Mouse (Mus musculus) neural tube, embryonic 15.5 days (tissue): ENCODE measurements around the gene Aldh1l1. TPM values are rescaled to one million over a fixed set of nuclear protein-coding genes. Genes with fewer than 3 reads are reported as not detected.

Source experiments
- ATAC-seq: fragments of 200-750 bp; cut with Nextera tagmentation; 2 replicates; pipeline ENCODE4 v1.8.0; 2017; ENCODE audit warnings: mild to moderate bottlenecking, moderate TSS enrichment, moderate library complexity; ENCODE audit not compliant: low FRiP score
- H3K27ac ChIP-seq: fragments of 300-500 bp; sonication (generic); replicated peaks from 2 replicates; pipeline ENCODE4 v1.5.1; 2015; ENCODE audit warnings: mild to moderate bottlenecking, inconsistent platforms
- H3K27me3 ChIP-seq: fragments of 300-500 bp; sonication (generic); replicated peaks from 2 replicates; pipeline ENCODE4 v1.6.1; 2015; ENCODE audit warnings: inconsistent platforms
- H3K36me3 ChIP-seq: fragments of 300-500 bp; sonication (generic); 2 replicates; pipeline ENCODE4 v1.6.1; 2015; ENCODE audit warnings: inconsistent platforms
- H3K4me1 ChIP-seq: fragments of 300-500 bp; sonication (generic); 2 replicates; pipeline ENCODE4 v1.6.1; 2015; ENCODE audit warnings: inconsistent platforms
- H3K4me2 ChIP-seq: fragments of 300-500 bp; sonication (generic); 2 replicates; pipeline ENCODE4 v1.6.1; 2015; ENCODE audit warnings: inconsistent platforms, mild to moderate bottlenecking, moderate library complexity
- H3K4me3 ChIP-seq: fragments of 300-500 bp; sonication (generic); replicated peaks from 2 replicates; pipeline ENCODE4 v1.5.1; 2015; ENCODE audit warnings: mild to moderate bottlenecking, inconsistent platforms
- H3K9ac ChIP-seq: fragments of 300-500 bp; sonication (generic); replicated peaks from 2 replicates; pipeline ENCODE4 v1.6.1; 2015; ENCODE audit warnings: mild to moderate bottlenecking, inconsistent platforms
- H3K9me3 ChIP-seq: fragments of 300-500 bp; sonication (generic); replicated peaks from 2 replicates; pipeline ENCODE4 v1.6.1; 2016; ENCODE audit warnings: inconsistent platforms
- WGBS: fragments of 180-500 bp; shearing (Covaris S2); methylation state at CpG from one replicate; pipeline ENCODE4 v1.1.7; 2015; ENCODE audit warnings: mixed read lengths; 5-methylcytosine and 5-hydroxymethylcytosine counted together
- polyA plus RNA-seq: library from polyadenylated mRNA; unstranded; fragments of >200 nt; fragmentation: Nextera tagmentation; extraction: Ambion mirVana; gene quantifications from 2 replicates; pipeline ENCODE4 v1.2.1, GENCODE M21; 2015

Aldh1l1 gene
- 60.1 and 68.2 TPM in 2 replicates for polyA plus RNA-seq

- no peak within 1 kb of the TSS for H3K4me3 ChIP-seq
- WGBS, result 84% methylated on average over 12 of the region's 12 CpGs
- H3K4me2 ChIP-seq, result no peak within 1 kb of the TSS
- peaks cover 4% of the 10 kb centered on the region; the same call in 1 of the 2 replicates for H3K4me1 ChIP-seq
- no peaks in the 10 kb centered on the region; the same call in 1 of the 2 replicates for H3K27me3 ChIP-seq
- H3K36me3 ChIP-seq, result no peaks in the 10 kb centered on the region
- H3K27ac ChIP-seq, result no peak within 1 kb of the TSS
- no peaks in the 10 kb centered on the region for H3K9me3 ChIP-seq
- no peak within 1 kb of the TSS for H3K9ac ChIP-seq
- ATAC-seq, result no peak
These were observed at the start of gene Aldh1l1 for GRCm38 (mm10) chr6:90486176-90486921. Gene Aldh1l1, plus strand, starts transcription at chr6:90486427.

- H3K9ac ChIP-seq, result no peak overlapping the region
- H3K4me1 ChIP-seq, result 0 out of 2 replicates have a peak, but pooled peaks cover 2% of the 10 kb centered on the region
- no peak overlapping the region for H3K4me2 ChIP-seq
- ATAC-seq, result no peak
- 98% methylated on average over 3 of the region's 3 CpGs for WGBS
- no peaks in the 10 kb centered on the region for H3K36me3 ChIP-seq
- no peaks in the 10 kb centered on the region for H3K9me3 ChIP-seq
- H3K27ac ChIP-seq, result no peak overlapping the region
- H3K4me3 ChIP-seq, result no peak overlapping the region
- no peaks in the 10 kb centered on the region for H3K27me3 ChIP-seq
These were observed 49.2 kb upstream of the Aldh1l1 start for GRCm38 (mm10) chr6:90437041-90437440.

GRCm38 (mm10) chr6:90446883-90447282, 39.3 kb upstream of the Aldh1l1 start:
- Histone ChIP-seq H3K27ac (peak overlapping the region; percentile 54), H3K36me3 (no peaks in the 10 kb centered on the region), H3K4me3 (no peak overlapping the region), H3K9ac (no peak overlapping the region), H3K27me3 (no peaks in the 10 kb centered on the region), H3K4me2 (no peak overlapping the region), H3K9me3 (no peaks in the 10 kb centered on the region), H3K4me1 (no peaks in the 10 kb centered on the region; the same call in 1 of the 2 replicates)
- peak; percentile 76 for ATAC-seq
- 32% methylated on average over 4 of the region's 4 CpGs for WGBS

- H3K4me1 ChIP-seq, result no peaks in the 10 kb centered on the region; the same call in 1 of the 2 replicates
- H3K4me3 ChIP-seq, result no peak overlapping the region
- 37% methylated on average over 7 of the region's 7 CpGs for WGBS
- no peak overlapping the region for H3K27ac ChIP-seq
- H3K27me3 ChIP-seq, result no peaks in the 10 kb centered on the region
- H3K36me3 ChIP-seq, result no peaks in the 10 kb centered on the region
- H3K4me2 ChIP-seq, result no peak overlapping the region
- H3K9me3 ChIP-seq, result no peaks in the 10 kb centered on the region
- H3K9ac ChIP-seq, result no peak overlapping the region
- no peak for ATAC-seq
These were observed 36.0 kb upstream of the Aldh1l1 start for GRCm38 (mm10) chr6:90450179-90450578.

- no peaks in the 10 kb centered on the region for H3K9me3 ChIP-seq
- H3K27ac ChIP-seq, result no peak overlapping the region
- no peaks in the 10 kb centered on the region for H3K27me3 ChIP-seq
- H3K36me3 ChIP-seq, result no peaks in the 10 kb centered on the region
- H3K4me2 ChIP-seq, result no peak overlapping the region
- H3K9ac ChIP-seq, result no peak overlapping the region
- no peak overlapping the region for H3K4me3 ChIP-seq
- WGBS, result 83% methylated on average over 5 of the region's 5 CpGs
- no peaks in the 10 kb centered on the region; the same call in 1 of the 2 replicates for H3K4me1 ChIP-seq
- peak; percentile 30; the same call in 1 of the 2 replicates for ATAC-seq
These were observed 35.5 kb upstream of the Aldh1l1 start for GRCm38 (mm10) chr6:90450697-90451096.

GRCm38 (mm10) chr6:90451512-90451911, 34.7 kb upstream of the Aldh1l1 start:
- Histone ChIP-seq H3K27me3 (no peaks in the 10 kb centered on the region), H3K4me3 (no peak overlapping the region), H3K27ac (no peak overlapping the region), H3K9ac (no peak overlapping the region), H3K36me3 (no peaks in the 10 kb centered on the region), H3K4me2 (no peak overlapping the region), H3K4me1 (no peaks in the 10 kb centered on the region; the same call in 1 of the 2 replicates), H3K9me3 (no peaks in the 10 kb centered on the region)
- no peak for ATAC-seq
- 92% methylated on average over 5 of the region's 5 CpGs for WGBS

- Histone ChIP-seq H3K27ac (no peak overlapping the region), H3K9me3 (no peaks in the 10 kb centered on the region), H3K27me3 (no peaks in the 10 kb centered on the region), H3K4me3 (no peak overlapping the region), H3K4me2 (no peak overlapping the region), H3K36me3 (no peaks in the 10 kb centered on the region), H3K9ac (no peak overlapping the region), H3K4me1 (no peaks in the 10 kb centered on the region)
- ATAC-seq, result no peak
These were observed 33.6 kb upstream of the Aldh1l1 start for GRCm38 (mm10) chr6:90452603-90453002.

- Histone ChIP-seq H3K9ac (no peak overlapping the region), H3K27me3 (no peaks in the 10 kb centered on the region), H3K4me3 (no peak overlapping the region), H3K36me3 (no peaks in the 10 kb centered on the region), H3K4me2 (no peak overlapping the region), H3K4me1 (no peaks in the 10 kb centered on the region), H3K9me3 (no peaks in the 10 kb centered on the region), H3K27ac (no peak overlapping the region)
- no peak for ATAC-seq
- 86% methylated on average over 5 of the region's 5 CpGs for WGBS
These were observed 32.5 kb upstream of the Aldh1l1 start for GRCm38 (mm10) chr6:90453751-90454150.

- Histone ChIP-seq H3K27me3 (peaks cover 19% of the 10 kb centered on the region), H3K4me3 (no peak overlapping the region), H3K27ac (no peak overlapping the region), H3K9me3 (no peaks in the 10 kb centered on the region), H3K36me3 (no peaks in the 10 kb centered on the region), H3K4me2 (no peak overlapping the region), H3K9ac (no peak overlapping the region), H3K4me1 (peaks cover 11% of the 10 kb centered on the region)
- no peak for ATAC-seq
- 78% methylated on average over 2 of the region's 2 CpGs for WGBS
These were observed 28.8 kb upstream of the Aldh1l1 start for GRCm38 (mm10) chr6:90457421-90457820.

- H3K4me1 ChIP-seq, result peaks cover 27% of the 10 kb centered on the region
- no peak overlapping the region for H3K4me3 ChIP-seq
- 36% methylated on average over 2 of the region's 2 CpGs for WGBS
- H3K27me3 ChIP-seq, result peaks cover 25% of the 10 kb centered on the region
- ATAC-seq, result no peak
- no peaks in the 10 kb centered on the region for H3K9me3 ChIP-seq
- H3K4me2 ChIP-seq, result peak overlapping the region; percentile 100
- H3K9ac ChIP-seq, result no peak overlapping the region
- H3K27ac ChIP-seq, result no peak overlapping the region
- no peaks in the 10 kb centered on the region for H3K36me3 ChIP-seq
These were observed 25.0 kb upstream of the Aldh1l1 start for GRCm38 (mm10) chr6:90461181-90461580.

GRCm38 (mm10) chr6:90461771-90462170, 24.5 kb upstream of the Aldh1l1 start:
- peak overlapping the region; percentile 75 for H3K4me3 ChIP-seq
- H3K4me1 ChIP-seq, result peaks cover 30% of the 10 kb centered on the region
- peak overlapping the region; percentile 100 for H3K4me2 ChIP-seq
- ATAC-seq, result no peak; the same call in 1 of the 2 replicates
- WGBS, result 13% methylated on average over 12 of the region's 12 CpGs
- 0 out of 2 replicates have a peak overlapping the region, but pooled peaks have one; percentile 6 for H3K27ac ChIP-seq
- H3K27me3 ChIP-seq, result peaks cover 25% of the 10 kb centered on the region
- H3K9ac ChIP-seq, result peak overlapping the region; percentile 73
- H3K9me3 ChIP-seq, result no peaks in the 10 kb centered on the region
- no peaks in the 10 kb centered on the region for H3K36me3 ChIP-seq

GRCm38 (mm10) chr6:90462181-90462706, 24.0 kb upstream of the Aldh1l1 start, which contains the start of gene Klf15:
Gene Klf15, plus strand, starts transcription at chr6:90462576.
- Histone ChIP-seq H3K27ac (peak within 1 kb of the TSS; percentile 84), H3K9me3 (no peaks in the 10 kb centered on the region), H3K9ac (peak within 1 kb of the TSS; percentile 73), H3K4me1 (peaks cover 30% of the 10 kb centered on the region), H3K4me3 (peak within 1 kb of the TSS; percentile 75), H3K27me3 (peaks cover 25% of the 10 kb centered on the region), H3K4me2 (peak within 1 kb of the TSS; percentile 100), H3K36me3 (no peaks in the 10 kb centered on the region)
- WGBS, result 0% methylated on average over 54 of the region's 70 CpGs
- peak; percentile 84 for ATAC-seq
